Mouse (Mus musculus): ENCODE data around the gene Tead2. TPM values are rescaled to one million over a fixed set of nuclear protein-coding genes. Genes with fewer than 3 reads are reported as not detected.

Tead2 gene
- total RNA-seq, 2 experiments from 2014 or later: 6.6 to 6.8 TPM

DNA sequence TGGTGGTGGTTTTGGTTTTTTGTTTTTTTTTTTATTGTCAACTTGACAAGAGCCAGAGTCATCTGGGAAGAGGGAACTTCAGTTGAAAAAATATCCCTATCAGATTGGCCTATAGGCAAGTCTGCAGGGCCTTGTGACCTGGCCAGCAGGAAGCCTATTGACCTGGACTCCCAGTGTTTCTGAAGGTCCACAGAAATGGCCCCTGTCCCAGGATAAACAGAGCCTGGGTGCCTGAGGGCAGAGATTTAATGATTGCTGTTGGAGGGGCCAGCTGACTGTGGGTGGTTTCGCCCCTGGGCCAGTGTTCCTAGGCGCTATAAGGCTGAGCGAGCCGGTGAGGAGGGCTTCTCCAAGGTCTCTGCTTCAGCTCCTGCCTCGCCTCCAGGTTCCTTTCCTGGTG, 1.8 kb upstream of the Tead2 start:
- intact Hi-C loops (cut with DNase I): no loop called here
- DNase-seq (ENCODE audit: extremely low spot score in 1 of 2, low spot score in 2 of 2): no peak

DNA sequence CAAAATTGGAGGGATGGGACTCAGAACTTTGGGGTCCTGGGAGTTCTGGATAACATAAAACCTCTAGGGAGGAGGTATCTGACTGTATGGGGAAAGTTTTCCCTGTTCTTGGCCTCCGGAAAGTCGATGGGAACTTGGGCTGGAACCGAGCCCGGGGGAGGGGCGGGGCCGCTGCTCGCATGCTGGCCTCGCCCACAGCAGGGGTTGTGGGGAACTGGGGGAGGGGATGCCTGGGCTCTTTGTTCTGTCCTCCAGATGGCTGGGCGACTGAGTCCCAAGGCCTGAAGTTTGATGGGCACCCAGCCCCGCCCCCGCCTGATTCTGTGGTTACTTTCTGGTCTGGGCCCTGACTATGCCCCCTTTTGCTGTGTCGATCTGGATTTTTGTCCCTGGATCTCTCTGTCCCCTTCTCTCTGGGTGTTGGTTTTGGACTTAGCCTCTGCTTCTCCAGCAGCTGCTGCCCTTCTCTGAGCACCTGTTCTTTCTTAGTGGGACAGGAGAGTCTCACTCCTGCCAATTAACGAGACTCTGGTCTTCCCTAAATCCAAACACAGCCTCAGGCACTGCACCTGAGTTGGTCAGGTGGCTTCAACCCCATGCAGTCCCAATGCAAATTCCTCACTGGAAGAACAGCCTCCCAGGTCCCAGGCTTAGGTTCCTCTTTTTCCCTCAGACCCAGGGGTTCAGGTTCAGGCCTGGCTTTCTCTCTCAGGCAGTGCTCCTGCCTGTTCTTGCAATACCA, 1.1 kb downstream of the Tead2 start:
- DNase-seq (ENCODE audit: extremely low spot score in 1 of 2, low spot score in 2 of 2): peak in 1 of 2 experiments; percentile 88
- intact Hi-C loops (cut with DNase I): no loop called here

DNA sequence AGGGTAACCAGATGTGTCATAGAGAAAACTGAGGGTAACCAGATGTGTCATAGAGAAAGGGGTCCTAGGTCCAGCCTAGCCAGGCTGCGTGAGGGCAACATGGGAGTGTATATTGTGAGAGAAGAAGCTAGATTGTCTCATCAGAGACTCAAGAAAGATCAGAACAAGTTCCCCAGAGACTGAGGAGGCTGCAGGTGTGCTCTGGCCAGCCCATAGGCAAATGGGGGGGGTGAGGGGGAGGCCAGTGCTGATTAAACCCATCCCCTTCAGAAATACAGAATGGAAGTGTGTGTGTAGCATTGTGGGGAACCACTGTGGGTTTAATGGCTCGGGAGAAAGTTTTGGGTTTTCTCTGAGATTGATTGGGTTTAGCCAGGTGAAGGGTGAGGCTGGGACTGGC, 6.1 kb downstream of the Tead2 start:
- no peak for DNase-seq (ENCODE audit: extremely low spot score in 1 of 2, low spot score in 2 of 2)
- intact Hi-C loops (cut with DNase I): no loop called here

DNA sequence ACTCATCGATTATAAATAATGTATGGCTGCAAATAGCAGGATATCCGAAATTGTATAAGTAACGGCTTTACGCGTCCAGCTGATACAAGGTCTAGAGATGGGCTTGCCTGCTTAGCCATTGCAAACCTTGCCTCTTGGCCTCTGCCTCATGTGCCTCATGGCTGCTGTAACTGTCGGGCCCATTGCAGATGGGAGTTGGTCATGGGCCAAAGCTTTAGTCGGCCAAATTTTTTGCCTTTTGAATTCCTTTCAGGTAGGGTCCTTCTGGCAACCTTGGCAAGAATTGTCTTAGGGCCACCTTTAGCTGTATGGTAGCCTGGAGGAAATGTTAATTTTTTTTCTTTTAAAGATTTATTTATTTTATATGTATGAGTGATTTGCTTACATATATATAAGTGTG, 9.3 kb downstream of the Tead2 start:
- intact Hi-C loops (cut with DNase I): no loop called here
- DNase-seq (ENCODE audit: extremely low spot score in 1 of 2, low spot score in 2 of 2): no peak

DNA sequence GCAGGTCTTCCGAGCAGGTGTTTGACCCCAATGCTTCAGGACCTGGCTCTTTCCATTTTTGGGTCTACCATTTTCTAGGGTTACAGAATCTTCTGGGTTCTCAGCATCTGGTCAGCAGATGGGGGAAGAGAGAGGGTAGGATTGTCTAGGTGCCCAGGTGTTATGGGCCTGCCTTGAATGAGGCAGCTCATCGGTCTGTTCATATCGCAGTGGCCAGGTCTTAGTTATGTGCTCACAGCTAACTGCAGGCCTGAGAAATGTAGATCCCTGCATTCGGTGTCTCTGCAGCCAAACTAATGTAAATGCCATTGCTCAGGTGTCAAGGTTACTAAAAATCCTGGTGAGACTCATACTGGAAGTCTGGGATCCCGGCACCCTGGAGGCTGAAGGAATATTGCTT, 10.9 kb downstream of the Tead2 start:
- intact Hi-C loops (cut with DNase I): no loop called here
- no peak for DNase-seq (ENCODE audit: extremely low spot score in 1 of 2, low spot score in 2 of 2)

DNA sequence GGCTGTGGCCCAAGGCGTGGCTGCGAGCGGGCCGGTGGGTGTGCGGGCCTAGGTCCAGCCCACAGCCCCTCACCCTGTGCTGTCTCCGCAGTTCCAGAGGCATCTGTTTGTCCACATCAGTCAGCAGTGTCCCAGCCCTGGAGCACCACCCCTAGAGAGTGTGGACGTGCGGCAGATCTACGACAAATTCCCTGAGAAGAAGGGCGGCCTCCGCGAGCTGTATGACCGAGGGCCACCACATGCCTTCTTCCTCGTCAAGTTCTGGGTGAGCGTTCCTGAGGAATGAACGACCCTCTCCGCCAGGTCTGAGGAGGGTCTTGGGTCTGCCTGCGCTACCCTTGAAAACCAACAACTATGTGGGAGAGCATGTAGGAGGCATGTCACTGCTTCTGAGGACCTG, 13.0 kb downstream of the Tead2 start:
- intact Hi-C loops (cut with DNase I): no loop called here
- DNase-seq (ENCODE audit: extremely low spot score in 1 of 2, low spot score in 2 of 2): no peak

DNA sequence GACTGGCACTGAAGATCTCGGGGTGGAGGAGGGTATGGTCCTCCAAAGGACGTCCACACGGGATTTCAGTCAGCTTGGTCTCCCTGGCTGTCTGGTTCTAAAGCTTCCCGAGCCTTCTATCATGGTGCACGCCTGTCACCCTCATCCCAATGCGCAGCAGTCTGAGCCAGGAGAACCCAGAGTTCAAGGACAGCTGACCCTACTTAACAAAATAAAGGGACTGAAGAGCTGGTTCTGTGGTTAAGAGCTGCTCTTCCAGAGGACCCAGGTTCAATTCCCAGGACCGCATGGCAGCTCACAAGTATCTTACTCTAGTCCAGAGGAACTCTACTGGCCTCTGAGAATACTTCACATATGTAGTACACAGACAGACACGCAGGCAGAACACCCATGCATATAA, 13.5 kb downstream of the Tead2 start:
- intact Hi-C loops (cut with DNase I): no loop called here
- no peak for DNase-seq (ENCODE audit: extremely low spot score in 1 of 2, low spot score in 2 of 2)

DNA sequence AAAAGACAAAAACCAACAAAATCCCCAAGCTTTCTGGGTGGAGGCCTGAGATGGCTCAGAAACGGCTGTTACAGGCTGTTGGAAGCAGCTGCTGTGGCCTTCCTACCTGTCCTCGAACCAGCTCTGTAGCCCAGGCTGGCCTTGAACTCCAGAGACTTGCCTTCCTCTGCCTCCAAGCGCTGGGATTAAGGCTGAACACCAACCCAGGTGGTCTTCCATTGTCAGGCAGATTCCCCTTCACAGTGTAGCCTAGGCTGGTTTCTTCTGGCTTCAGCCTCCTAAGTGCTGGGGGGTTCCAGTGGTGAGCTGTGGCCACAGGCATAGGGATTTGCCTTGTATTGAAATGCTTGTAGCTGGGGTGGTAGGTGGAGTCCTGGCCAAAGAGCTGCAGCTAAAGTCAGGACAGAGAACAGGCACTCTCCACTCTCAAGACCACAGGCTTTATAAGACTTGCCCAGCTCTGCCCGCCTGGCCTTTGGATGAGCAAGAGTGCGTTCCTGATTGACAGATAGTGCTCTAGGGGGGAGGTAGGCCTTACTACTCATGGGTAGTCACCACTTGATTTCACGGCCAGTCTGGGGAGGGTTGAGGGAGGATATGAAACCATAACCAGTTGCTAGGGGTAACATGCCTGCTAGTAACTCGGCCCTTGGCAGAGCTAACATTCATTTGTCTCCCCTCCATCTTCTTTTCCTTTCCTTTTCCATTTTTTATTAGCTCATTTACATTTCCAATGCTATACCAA, 14.1 kb downstream of the Tead2 start:
- intact Hi-C loops (cut with DNase I): no loop called here
- no peak for DNase-seq (ENCODE audit: extremely low spot score in 1 of 2, low spot score in 2 of 2)

DNA sequence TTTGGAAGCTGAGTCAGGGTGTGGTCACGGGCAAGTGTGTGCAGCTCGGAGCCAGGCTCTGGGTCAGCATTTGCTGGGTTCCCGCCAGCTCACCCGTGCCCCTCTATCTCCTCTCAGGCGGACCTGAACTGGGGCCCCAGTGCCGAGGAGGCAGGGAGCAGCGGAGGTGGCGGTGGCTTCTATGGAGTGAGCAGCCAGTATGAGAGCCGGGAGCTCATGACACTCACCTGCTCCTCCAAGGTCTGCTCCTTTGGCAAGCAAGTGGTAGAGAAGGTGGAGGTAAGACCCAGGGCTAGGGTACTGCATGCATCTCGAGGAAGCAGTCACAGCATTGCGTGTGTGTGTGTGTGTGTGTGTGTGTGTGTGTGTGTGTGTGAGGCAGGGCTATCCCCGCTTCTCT, 15.6 kb downstream of the Tead2 start:
- intact Hi-C loops (cut with DNase I): no loop called here
- DNase-seq (ENCODE audit: extremely low spot score in 1 of 2, low spot score in 2 of 2): no peak

DNA sequence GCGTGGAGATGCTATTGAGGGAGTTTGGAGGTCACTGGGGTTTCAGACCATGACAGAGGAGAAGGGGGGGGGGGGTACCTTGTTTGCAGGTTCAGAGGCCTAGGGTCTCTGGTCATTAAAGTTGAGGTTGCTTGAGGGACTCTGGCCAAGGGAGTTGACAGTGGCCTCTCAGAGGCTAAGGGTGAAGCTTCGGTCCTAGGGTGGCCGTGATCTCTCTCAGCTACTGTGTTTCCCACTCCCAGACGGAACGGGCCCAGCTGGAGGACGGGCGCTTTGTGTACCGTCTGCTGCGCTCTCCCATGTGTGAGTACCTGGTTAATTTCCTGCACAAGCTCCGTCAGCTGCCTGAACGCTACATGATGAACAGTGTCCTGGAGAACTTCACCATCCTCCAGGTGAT, 16.4 kb downstream of the Tead2 start:
- no peak for DNase-seq (ENCODE audit: extremely low spot score in 1 of 2, low spot score in 2 of 2)
- intact Hi-C loops (cut with DNase I): no loop called here

DNA sequence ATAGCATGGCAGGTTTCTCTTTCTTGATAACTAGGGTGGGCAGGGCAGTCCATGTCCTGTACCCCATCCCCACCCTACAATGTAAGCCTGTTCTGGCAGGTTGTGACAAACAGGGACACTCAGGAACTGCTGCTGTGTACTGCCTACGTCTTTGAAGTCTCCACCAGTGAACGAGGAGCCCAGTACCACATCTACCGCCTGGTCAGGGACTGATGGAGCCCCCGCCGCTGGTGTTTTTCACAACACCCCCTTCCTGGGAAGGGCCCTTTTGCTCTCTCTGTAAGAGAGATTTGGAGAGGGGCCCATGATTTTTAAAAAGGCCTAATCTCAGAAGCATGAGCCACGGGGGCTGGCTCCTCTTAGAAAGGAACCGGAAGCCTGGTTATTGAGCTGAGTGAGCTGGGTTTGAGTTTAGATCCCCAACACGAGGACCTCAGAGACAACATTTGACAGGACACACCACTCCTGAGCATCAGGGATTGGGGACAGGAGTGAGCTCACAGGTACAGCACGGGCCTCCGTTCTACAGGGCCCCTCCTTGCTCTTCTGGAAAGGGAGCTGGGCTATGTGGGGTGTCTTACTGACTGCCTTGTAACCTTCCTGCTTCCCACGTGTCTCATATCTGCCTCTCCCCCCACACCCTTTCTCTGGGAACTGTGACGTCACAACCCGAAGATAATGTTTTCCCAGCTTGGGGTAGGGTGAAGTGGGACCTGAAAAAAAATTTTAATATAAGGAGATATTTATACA, 17.3 kb downstream of the Tead2 start:
- intact Hi-C loops (cut with DNase I): no loop called here
- no peak for DNase-seq (ENCODE audit: extremely low spot score in 1 of 2, low spot score in 2 of 2)

DNA sequence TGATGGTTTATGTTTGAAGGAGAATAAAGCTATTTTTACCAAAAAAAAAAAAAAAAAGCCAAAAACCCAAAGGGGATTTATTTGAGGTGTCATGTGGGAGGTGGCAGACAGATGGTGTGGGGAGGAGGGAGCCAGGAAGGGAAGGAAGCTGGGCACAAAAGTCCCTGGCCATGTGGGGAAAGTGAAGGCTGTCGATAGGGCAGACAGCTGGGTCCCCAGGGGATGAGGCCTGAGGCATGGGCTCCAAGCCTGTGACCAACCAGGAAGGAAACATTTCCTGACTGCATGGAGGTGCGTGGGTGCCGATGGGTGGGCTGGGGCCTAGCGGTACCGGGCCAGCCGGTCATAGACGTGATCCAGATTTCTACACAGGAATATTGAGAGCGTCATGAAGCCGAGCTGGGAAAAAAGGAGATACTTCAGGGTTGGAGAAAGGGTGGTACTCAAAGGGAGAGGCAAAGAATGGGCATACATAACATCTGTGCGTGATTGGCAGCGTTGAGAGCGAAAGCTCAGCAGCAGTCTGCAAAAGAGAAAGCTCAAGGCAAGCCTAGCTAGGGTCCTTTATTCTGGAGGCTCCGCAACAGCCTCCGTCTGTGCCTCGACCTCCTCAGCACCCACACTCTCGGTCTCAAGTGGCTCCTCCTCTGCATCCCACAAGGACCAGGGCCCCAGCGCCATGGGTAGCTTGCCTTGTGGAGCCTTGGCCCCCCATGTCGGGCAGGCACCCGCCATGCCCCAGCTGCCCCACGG, 18.2 kb downstream of the Tead2 start:
- intact Hi-C loops (cut with DNase I): no loop called here
- DNase-seq (ENCODE audit: extremely low spot score in 1 of 2, low spot score in 2 of 2): peak; percentile 51 to 73

DNA sequence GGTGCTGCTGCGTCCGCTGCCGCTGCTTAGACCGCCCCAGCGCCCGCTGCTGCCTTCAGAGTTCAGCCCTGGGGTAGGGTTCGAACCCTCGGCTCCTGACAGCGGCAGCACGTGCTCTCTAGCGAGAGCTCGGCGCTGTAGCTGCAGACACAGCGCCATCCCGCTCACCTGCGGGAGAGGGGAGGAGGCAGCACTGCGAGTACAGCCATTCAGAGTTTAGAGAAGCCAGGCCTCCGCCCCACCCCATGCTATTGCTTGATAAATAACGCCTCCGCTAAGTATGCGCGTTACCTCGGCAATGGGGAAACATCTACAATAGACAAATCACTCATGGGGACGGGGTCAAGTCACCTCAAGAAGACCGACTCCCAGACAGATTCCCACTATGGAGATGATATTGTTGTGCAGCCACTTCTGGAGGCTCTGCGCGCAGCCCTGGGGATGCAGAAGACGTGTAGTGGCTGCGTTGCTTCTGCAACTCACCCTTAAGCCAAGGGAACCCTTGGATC, 18.8 kb downstream of the Tead2 start:
- intact Hi-C loops (cut with DNase I): no loop called here
- DNase-seq (ENCODE audit: extremely low spot score in 1 of 2, low spot score in 2 of 2): no peak

DNA sequence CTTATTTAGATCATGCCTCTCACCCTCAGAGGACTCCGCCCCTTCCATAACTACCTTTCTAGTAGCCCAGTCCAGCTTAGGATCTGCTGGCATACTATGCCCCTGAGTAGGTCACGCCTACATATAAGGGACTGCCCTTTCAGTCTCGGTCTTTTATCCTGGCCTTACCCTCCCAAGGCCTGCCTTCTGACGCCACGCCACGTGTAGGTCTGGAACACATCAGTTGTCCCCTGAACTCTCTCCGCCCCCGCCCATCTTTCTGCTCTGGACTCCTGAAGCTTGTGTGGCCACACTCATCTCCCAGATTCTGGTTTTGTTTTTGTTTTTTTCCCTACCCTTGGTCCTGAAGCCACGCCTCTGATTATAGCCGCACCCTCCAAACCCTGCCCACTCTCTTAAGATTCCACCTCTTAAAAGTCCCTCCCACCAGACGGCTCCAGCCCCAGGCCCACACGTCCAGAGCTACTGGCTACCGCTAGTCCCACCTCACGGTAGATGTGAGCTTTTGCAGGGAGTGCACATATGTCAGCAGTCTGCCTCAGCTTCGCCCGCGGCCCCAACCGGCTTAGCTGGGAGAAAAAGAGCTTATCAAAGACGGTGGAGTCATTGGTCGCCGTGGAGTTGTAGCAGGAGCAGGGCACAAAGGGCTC, 19.5 kb downstream of the Tead2 start:
- intact Hi-C loops (cut with DNase I): no loop called here
- no peak for DNase-seq (ENCODE audit: extremely low spot score in 1 of 2, low spot score in 2 of 2)

DNA sequence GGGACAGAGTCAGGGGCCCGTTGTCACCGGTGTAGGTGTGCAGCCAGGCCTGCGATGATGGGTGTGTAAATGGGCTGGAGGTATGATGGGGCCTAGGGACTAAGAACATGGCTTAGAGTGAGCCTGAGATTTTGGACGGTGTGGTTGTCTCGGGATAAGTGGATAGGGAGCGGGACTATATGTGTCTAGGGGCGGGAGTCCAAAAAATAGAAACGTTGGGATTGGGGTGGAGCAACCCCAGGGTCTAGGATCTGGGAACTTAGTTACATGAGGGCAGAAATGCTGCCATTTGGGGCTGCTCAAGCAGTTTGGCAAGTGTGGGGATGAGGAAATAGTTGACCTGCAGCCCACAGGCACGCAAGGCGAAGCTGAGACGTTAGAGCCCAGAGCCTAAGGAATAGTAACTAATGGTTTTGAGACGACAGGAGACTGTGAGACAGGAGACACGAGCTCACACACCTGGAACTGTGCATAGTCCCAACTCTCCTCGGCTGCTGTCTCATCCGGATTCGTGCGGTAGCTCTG, 20.2 kb downstream of the Tead2 start:
- DNase-seq (ENCODE audit: extremely low spot score in 1 of 2, low spot score in 2 of 2): no peak

DNA sequence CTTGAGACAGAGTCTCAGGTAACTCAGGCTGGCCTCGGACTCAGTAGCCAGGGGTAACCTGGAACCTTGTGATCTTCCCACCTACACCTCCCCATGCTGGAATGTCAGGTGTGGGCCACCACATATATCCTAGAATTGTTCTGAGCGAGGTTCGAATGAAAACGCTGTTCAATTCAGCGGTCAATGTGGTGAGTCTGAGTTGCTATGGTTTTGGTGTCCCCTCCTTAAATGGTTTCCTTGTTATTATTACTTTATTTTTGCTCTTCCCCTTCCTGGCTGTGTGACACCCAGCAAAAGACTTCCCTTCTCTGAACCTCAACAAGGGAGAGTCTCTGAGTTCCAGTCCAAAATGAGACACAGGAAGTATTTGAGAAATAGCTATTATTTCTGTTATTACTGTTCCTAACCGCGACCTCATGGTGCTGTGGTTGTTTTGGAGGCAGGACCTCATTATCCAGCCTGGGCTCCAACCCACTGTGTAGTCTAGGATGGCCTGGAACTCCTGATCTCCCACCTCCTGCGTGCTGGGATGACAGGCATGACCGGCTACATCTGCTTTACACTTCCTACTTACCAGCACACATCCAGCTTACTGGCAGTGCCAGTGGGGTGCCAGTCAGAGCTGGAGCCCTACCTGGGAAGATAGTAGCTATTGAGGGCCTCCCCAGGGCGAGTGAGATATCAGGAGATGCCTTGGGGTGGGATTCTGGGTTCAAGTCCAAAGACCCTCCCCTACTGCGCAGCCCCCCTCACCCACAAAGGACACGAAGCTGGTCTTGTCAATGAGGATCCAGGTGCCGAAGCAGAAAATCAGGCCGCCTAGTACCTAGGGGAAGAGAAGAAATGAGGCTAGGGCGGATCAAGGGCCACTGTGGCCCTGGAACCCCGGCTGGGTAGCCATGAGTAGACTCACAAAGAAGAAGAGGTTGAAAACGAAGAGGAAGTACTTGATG, 22.5 kb downstream of the Tead2 start:
- no peak for DNase-seq (ENCODE audit: extremely low spot score in 1 of 2, low spot score in 2 of 2)
- intact Hi-C loops (cut with DNase I): no loop called here

More for the DNA sequence above, 20.2 kb downstream of the Tead2 start:
- intact Hi-C loops (cut with DNase I): no loop called here

DNA sequence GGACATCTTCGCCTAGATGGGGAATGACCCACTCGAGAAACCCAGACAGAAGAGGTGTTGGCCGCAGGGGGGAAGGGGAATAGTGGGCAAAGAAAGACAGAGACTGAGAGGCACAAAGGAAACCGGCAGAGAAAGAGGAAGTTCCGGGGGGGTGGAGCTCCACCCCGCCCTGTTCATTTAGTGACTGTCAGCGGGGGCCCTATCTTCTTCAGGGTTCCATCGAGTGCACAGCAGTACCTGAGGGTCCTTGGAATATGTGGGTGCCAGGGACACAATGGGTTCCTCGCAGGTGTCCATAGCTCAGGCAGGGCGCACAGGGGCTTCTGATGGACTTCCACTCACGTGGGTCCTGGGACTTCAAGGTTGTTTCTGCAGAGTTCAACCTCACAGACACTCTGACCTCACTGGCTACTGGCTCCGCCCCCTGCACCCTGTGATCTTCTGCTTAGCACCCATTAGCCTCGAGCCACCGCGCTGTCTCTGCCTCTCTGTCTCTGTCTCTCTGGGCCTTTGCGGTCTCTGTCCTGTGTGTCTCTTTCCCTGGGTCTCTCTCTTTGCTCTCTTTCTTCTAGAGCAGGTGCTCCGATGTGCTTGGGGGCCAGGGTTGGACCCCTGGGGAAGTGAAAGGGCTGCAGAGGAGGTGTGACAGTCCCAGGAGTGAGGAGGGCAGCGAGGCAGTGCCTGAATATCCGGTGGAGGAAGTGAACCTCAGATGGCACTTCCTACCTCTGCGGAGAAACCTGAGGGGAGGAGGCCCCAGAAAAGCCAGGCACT, 23.4 kb downstream of the Tead2 start, which contains the start of gene Cd37:
Cd37 (minus strand) TSS at position 393 of the 774 bp plus-strand sequence.
- no peak for DNase-seq (ENCODE audit: extremely low spot score in 1 of 2, low spot score in 2 of 2)
- intact Hi-C loops (cut with DNase I): no loop called here
